Mouse (Mus musculus): ENCODE measurements around the gene Spata17.

The Spata17 gene

GRCm38 (mm10) chr1:187076198-187077042 lies 138.8 kb downstream of the Spata17 start:
- DNase-seq: no peak

DNA sequence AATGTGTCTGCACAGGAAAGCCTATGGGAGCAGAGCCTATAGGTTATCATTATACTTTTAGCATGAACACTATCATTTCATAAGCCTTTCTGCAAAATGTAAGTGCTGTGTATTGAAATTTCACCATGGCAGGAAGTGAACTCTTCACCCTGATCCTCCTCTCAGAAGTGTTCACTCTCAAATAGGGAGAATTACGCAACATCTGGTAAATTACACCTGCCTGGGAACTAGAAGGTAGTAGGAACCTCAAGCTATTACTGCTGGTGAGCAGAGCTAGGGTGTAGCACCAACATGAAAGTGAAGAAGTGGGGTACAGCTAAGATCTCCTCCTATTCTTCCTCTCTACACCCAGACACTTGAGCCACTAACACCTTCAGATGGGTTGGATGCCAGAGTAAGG lies 155.4 kb downstream of the Spata17 start:
- DNase-seq: no peak

DNA sequence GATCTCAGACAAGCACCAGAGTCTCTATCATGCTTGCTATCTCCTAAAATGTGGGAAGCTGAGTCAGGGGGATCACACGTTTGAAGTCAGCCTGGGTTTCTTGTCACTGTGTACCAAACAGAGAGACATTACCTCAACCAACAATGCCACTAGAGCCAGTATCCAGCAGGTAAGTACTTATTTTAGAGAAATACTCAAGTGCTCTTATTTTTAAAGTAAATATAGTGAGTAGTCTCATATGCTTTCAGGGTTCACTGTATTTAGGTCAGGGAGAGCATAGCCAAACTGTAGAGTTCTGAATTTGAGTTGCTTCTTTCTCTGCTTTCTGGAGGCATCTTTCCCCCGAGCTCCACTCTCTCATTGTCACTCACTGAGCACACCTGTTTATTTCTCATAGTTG lies 160.9 kb downstream of the Spata17 start:
- DNase-seq: no peak

DNA sequence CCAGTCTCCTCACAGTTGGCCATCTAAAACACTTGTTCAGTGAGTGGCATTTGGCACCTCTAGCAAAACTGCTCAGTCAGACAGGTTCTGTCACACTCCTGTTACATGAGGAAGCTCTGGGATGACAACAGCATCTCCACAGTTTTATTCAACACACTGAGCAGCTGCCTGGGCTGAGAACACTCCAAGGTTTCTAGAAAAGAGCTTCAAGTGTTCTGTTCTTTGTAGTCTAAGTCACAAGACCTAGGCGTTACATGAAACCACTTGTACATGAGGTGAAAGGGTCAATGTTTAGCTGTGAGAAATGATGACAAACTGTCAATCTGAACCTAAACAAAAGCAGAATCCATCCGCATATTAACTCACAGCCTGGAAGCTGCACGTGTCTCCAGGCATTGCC lies 161.4 kb downstream of the Spata17 start:
- DNase-seq: no peak

- DNase-seq: no peak
Observed at GRCm38 (mm10) chr1:187052532-187052931, 162.7 kb downstream of the Spata17 start.

GRCm38 (mm10) chr1:187051296-187051695 lies 164.0 kb downstream of the Spata17 start:
- no peak for DNase-seq

DNA sequence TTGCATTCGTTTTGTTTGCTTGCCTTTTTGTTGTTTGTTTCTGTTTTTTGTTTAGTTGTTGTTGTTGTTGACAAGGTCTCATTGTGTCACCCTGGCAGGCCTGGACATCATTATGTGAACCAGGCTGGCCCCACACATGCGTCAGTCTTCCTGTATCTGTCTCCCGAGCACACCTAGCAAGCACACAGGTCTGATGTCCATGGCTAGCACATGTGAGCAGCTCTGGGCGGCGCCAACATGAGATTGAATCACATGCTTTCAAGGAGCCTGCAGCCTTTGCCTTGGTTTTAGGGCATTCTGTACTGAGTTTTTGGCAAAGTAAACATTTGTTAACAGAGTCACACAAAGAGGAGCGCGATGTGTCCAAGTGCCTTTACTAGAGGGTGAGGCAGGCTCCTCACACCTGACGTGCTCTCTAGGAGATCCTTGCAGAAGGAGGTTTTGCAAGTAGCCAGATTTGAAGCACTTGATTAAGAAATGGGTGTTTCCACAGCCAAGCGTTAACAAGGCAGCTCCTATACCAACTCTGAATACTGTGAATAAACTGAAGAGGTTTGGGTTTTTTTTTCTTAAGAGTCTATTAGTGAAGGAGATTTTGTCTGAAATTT lies 166.5 kb downstream of the Spata17 start:
- DNase-seq: no peak

GRCm38 (mm10) chr1:187044726-187045125 lies 170.5 kb downstream of the Spata17 start:
- no peak for DNase-seq

DNA sequence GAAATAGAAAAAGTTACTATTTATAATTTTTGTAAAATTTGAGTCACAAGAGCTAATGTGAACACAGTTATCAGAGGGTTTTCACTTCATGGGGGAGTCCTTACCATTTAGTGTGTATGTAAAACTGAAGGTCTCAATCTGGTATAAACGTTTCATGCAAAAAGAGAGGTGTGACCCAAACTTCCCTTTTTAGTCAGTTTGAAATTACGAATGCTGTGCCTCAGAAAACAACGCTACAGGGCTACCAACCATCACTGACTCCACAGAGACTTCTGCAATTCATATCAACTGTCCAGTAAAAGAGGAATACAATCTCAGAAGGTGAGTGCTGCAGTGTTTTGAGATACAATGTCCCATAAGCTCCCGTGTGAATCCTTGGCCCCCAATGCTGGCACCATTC lies 175.5 kb downstream of the Spata17 start:
- DNase-seq: no peak

DNA sequence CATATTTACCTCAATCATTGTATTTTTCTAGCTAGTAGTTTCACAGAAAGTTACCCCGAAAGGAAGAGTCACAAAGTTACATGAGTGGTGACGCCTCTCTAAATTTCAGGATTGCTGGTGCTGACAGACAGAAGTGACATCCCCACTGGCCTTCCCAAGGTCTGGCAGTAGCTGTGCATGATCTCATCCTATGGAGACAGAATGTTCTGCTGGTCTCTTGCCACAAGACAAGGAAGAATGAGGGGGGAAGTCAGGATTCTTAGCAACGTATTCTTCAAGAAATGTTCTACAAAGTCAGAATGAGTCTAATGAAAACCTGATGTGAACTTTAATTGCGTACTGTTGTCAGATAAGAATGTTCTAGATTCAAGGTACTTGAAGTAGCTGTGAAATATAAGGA lies 179.5 kb downstream of the Spata17 start:
- no peak for DNase-seq

DNA sequence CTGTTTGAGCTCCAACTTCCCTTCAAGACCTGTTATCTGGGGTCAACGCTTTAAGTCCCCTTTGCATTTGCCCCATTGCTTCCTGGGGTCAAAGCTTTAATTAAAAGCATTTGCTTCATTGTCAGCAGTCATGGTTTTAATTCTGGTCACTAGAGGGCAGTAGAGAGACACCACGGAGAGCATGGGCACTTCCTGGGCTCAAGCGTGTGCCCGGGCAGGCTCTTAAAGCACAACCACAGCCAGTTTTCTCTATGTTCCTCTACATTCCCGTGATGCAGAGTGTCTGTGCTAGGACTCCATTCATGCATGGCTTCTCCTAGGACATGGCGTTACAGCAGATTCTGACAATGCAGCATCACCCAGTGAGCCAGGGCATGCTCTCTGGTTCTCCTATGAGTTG lies 183.5 kb downstream of the Spata17 start:
- peak; percentile 8 to 20 for DNase-seq

DNA sequence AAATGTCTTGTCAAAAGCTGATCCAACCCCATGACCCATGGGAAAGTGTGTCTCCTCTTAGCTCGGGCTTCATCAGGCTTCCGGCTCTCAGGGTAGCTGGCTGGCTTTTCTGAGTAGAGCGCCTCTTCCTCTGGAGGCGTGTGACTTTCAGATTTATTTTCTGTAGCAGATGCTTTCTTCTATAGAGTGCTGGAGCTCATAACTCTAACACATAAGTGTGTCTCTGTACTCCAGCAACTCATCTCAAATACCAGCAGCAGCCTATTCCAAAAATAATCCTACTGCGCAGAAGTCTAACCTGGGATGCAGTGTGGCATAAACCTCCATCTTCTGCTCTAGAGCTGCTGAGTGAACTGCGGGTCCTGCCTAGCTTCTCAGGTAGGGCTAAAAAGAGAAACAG lies 186.4 kb downstream of the Spata17 start:
- DNase-seq: no peak

- no peak for DNase-seq
Observed at GRCm38 (mm10) chr1:187020011-187020410, 195.3 kb downstream of the Spata17 start.

DNA sequence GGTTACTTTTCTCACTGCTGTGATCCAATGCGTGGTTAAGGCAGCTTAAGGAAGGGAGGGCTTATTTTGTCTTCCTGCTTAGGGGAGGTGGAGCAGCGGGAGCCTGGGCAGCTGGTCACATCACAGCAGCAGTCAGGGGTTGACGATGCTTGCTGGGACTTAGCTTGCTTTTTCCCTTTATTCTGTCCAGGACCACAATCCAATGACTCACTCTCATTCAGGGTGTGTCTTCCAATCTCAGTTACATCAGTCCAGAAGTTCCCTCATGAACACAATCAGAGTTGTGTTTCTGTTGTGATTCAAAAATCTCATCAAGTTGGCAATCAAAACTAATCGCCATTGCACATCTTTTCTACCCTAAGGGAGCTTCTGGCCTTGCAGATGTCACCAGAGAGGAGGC lies 199.1 kb downstream of the Spata17 start:
- no peak for DNase-seq

- DNase-seq: no peak
Observed at GRCm38 (mm10) chr1:187015673-187016072, 199.6 kb downstream of the Spata17 start.

DNA sequence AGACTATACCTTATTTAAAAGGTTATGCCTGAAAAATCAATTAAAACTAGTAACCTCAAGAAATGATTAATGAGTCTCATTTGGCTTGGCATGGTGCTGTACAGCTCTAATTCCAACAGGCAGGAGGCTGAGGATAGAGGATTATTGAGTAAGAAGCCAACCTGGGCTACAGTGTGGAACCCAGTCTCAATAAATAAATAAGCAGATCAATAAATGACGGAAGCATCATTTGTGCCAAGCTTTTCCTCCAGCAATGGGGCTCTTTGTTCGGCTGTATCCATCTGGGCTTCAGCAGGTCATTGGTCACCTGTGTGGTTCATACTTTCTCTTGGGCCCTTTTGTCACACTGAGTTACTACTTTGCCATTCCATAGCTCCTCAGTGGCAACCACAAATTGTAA lies 201.1 kb downstream of the Spata17 start:
- no peak for DNase-seq

DNA sequence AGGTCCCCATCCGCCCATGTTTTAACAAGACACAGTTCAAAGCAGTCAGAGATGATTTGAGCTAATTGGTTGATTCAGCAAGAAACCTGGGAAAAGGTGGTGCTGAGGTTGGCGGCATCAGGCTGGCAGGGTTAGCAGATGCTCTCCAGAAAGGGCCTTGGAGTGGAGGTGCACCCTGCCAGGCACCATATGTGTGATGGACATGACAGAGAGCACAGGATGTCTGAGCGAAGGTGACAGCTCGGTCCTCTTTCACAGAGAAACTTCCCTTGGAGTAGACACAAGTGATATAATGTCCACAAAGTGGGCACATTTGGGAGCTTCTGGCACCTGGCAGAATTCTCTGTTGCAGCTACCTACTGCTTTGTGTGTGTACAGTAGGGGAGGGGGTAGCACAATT lies 203.7 kb downstream of the Spata17 start:
- DNase-seq: no peak

DNA sequence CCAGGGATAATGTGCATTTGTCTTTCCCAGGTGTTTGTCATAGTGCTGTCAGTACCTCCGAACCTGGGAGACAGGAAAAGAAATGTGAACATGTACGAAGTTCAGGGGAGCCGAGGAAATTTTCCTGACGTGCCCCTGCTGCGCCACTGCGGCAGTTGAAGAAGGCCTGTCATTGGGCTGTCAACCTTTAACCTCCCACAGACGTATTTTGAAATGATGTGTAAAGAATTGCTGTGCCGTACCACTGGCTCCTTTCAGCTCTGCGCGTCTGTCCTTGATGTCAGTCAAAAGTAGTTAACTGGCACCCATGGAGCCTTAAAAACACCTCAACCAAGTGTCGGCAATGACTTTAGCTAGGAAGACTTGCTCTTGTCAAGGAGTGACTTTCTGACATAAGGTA lies 205.2 kb downstream of the Spata17 start:
- DNase-seq: no peak

DNA sequence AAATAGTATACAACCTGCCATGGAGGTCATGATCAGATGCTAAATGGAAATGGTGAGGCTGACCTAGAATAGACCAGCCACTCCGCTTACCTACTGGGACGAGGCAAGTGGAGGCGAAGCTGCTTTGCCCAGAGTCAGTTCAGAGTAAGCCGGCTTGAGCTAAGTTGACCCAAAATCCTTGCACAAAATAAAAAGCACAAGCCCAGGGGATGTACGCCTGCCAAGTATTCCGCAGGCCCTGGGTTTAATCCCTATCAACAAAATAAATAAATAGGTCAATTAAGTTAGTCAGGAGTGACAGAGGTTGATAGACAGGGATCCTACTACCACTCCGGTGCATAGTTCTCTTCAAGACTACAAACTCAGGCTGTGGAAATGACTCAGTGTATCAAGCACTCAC lies 207.0 kb downstream of the Spata17 start:
- DNase-seq: no peak

- DNase-seq: no peak
Observed at GRCm38 (mm10) chr1:187006227-187006925, 208.9 kb downstream of the Spata17 start.

DNA sequence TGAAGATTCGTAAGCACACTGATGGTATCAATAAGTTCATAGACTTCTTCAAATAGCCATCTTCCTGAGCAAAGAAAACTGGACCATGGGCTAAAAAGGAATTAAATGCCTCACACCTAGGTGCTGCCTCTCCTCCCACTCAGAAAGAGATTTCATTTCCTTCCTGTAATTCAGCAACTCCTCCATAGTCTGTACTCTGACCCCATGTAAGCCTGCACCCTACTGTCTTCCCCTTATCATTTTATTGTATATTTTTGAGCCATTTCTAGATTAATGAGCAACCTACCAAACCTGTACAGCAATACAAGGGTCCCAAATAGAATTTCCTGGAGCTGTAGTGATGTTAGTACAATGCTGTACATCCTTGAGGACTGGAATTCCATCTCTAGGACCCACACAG lies 211.0 kb downstream of the Spata17 start:
- DNase-seq: no peak

- no peak for DNase-seq
Observed at GRCm38 (mm10) chr1:187003441-187003861, 211.8 kb downstream of the Spata17 start.

- no peak for DNase-seq
Observed at GRCm38 (mm10) chr1:186997596-186998304, 217.5 kb downstream of the Spata17 start.

Measured in kidney, postnatal 4 days (tissue).